Mouse (Mus musculus) small intestine, adult 2 months (tissue): Measurements from ENCODE around the gene Terf2.
A peak's percentile ranks its signal among the peaks of the same experiment; 100 is the strongest.

Experiments
- CTCF ChIP-seq: fragments of 200-500 bp; IDR thresholded peaks from 2 replicates; pipeline ENCODE4 v1.5.1; 2012; ENCODE audit warnings: low read depth, mild to moderate bottlenecking, control low read depth, inconsistent platforms, low read length, moderate library complexity, mixed read lengths; ENCODE audit not compliant: insufficient replicate concordance, insufficient read length; ENCODE audit errors: extremely low read depth
- POLR2A ChIP-seq: fragments of 200-500 bp; IDR thresholded peaks from 2 replicates; pipeline ENCODE4 v1.6.1; 2012; ENCODE audit warnings: low read depth, mild to moderate bottlenecking, control low read depth, inconsistent platforms, low read length, moderate library complexity

DNA sequence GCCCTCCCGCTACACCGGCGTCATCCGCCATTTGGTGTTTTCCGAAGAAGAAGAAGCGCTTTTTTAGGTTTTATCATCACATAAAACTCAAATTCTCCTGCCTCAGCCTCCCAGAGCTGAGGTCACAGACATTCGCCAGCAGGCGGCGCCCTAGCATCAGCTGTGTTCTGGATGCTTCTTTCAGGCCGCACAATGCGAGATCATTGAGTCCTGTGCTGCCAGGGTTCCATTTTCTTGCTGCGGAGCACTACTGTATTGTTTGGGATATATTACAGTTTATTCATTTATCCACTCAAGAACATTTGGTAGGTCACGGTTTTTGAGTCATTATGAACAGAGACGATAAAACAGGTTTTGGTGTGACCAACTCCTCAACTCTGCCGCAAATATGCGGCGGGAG lies 11.0 kb downstream of the Terf2 start:
- TF ChIP-seq CTCF: peak; percentile 53; the same call in 1 of the 2 replicates
- TF ChIP-seq POLR2A: no peak
